In the genomic region with DNA sequence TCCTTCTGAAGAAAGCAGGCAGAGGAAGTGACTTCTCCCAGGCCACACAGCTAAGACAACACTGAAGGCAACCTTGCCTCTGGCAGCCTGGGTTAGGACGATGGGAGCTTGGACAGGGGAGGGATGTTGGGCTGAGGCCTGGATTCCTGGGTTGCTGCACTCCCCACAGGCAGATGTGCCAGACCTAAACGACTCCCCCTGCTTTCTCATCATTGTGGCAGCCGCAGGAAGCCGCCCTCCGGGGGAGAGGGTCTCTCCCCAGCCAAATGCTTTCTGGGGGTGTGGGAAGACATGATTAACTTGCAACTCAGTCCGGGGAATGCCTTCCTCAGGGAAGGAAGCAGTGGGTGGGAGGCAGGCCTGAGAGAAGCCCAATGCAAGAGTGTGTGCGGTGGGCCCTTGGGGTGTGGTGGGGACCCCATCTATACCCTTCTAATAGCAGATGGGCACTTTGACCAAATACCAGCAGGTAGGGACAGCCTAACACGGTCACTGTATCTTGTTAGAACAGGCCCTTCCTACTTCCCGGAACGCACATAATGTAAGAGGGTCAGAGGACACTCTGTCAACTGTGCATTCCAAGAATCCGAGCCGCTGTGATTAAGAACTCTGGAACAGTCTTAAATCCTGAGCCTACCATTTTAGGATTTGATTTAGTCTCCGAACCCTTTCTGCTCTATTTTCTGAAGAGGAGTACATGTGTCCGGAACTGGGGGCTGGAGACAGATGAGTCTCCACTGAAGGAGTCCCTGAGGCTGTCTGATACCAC, we compare ENCODE assay signal across 10 mouse cellular contexts. TPM values are rescaled to one million over a fixed set of nuclear protein-coding genes. Genes with fewer than 3 reads are reported as not detected.
DNase-seq lines count a peak whose midpoint lies in the region; ATAC-seq and TF ChIP-seq lines count a peak whose summit lies in the region.
"Had no signal": no experiment of that assay in that cellular context is flagged by ENCODE, and none has a peak within 500 bp of the region (broad histone marks: within the 10 kb centered on the region; RNA-seq: fewer than 3 reads in every experiment).

No protein-coding gene starts in this region.

- no peaks in the 10 kb centered on the region for H3K36me3 ChIP-seq in kidney, postnatal 0 days (ENCODE audit: insufficient read depth, low read length)

- H3K4me3 ChIP-seq in kidney, postnatal 0 days (replicated peaks; ENCODE audit: low read depth, low read length) = no peak overlapping the region

- 0 out of 2 replicates have a peak overlapping the region, but pooled peaks have one; percentile 31 for H3K9ac ChIP-seq in kidney, postnatal 0 days (ENCODE audit: low read depth, low read length)

- peak overlapping the region; percentile 85 for H3K27ac ChIP-seq in kidney, postnatal 0 days

- 20% methylated on average over 14 of the region's 14 CpGs for WGBS in kidney, postnatal 0 days

- no peak for TF ChIP-seq CTCF in kidney, postnatal 0 days (IDR thresholded peaks at IDR 0.05; ENCODE audit: low read depth)

- no peaks in the 10 kb centered on the region for H3K9me3 ChIP-seq in kidney, postnatal 0 days (replicated peaks; ENCODE audit: low read length)

- DNase-seq in kidney, postnatal 0 days (ENCODE audit: low spot score) = peak; percentile 86
- DNase-seq in kidney, adult 18-20 months = no peak
- peak; percentile 76 for DNase-seq in 3T3-L1 (ENCODE audit: low read depth, low spot score)
- DNase-seq in NIH3T3 (ENCODE audit: low read depth) = peak; percentile 71
- peak; percentile 65 to 77 for DNase-seq in kidney, postnatal 4 days
- no peak for DNase-seq in T-cell, adult 2 months (ENCODE audit: low spot score)
- no peak for DNase-seq in cerebellum, postnatal 36 days
- DNase-seq: adrenal gland, postnatal 25 days had no signal

- H3K27me3 ChIP-seq in kidney, postnatal 0 days (ENCODE audit: insufficient read depth, low read length) = no peaks in the 10 kb centered on the region

- no peak overlapping the region for H3K4me2 ChIP-seq in kidney, postnatal 0 days (ENCODE audit: low read length)

- H3K4me1 ChIP-seq in kidney, postnatal 0 days (replicated peaks; ENCODE audit: insufficient read depth, low read length) = peaks cover 56% of the 10 kb centered on the region

- ATAC-seq in kidney, postnatal 0 days (replicated peaks; ENCODE audit: low FRiP score, low read depth) = 0 out of 2 replicates have a peak, but pooled peaks have one; percentile 20
- ATAC-seq: forebrain, embryonic 16.5 days had no signal

RNA-seq across cellular contexts. Expression of gene Foxs1, which starts 4.6 kb away (rescaled TPM):
- polyA plus RNA-seq in kidney, postnatal 0 days (2015; fragmentation: Nextera tagmentation; extraction: Ambion mirVana) = 9.4 and 10.4 TPM in 2 replicates

RNA-seq across cellular contexts. Expression of gene Mylk2, which starts 17.3 kb away (rescaled TPM):
- 0.14 and 0.21 TPM in 2 replicates for polyA plus RNA-seq in kidney, postnatal 0 days (2015; fragmentation: Nextera tagmentation; extraction: Ambion mirVana)
- polyA plus RNA-seq: cortical plate, adult 2 months; forebrain, embryonic 16.5 days had no signal

RNA-seq across cellular contexts. Expression of gene Dusp15, which starts 23.1 kb away (rescaled TPM):
- polyA plus RNA-seq in kidney, postnatal 0 days (2015; fragmentation: Nextera tagmentation; extraction: Ambion mirVana) = 6.9 and 8.8 TPM in 2 replicates

RNA-seq across cellular contexts. Expression of gene Ttll9, which starts 33.9 kb away (rescaled TPM):
- polyA plus RNA-seq in kidney, postnatal 0 days (2015; fragmentation: Nextera tagmentation; extraction: Ambion mirVana) = 0.64 and 0.75 TPM in 2 replicates

Comparison
In these comparisons a context has a peak if more than half of its experiments do, and no peak if none do; other contexts are left out.
1. DNase-seq: peak in kidney, postnatal 0 days (single experiment), 3T3-L1 (single experiment), NIH3T3 (single experiment) and kidney, postnatal 4 days (2 of 2); none in kidney, adult 18-20 months (single experiment), T-cell, adult 2 months (single experiment) and cerebellum, postnatal 36 days (0 of 2).